Mouse (Mus musculus) lung, embryonic 14.5 days (tissue): Measurements from ENCODE around the gene Dhx9. TPM values are rescaled to one million over a fixed set of nuclear protein-coding genes. Genes with fewer than 3 reads are reported as not detected.
"Not testable (repeated sequence)": the region's sequence is repeated elsewhere in the genome, so short reads cannot be mapped to it uniquely, and the experiment has no call there.

Experiments used
- ATAC-seq: fragments of 200-750 bp; cut with Nextera tagmentation; 2 replicates; pipeline ENCODE4 v1.8.0; 2017; ENCODE audit warnings: mild to moderate bottlenecking, moderate TSS enrichment, moderate library complexity; ENCODE audit not compliant: insufficient read depth
- DNase-seq: peaks from one replicate; pipeline ENCODE4 v3.0.0-alpha.2; 2015
- H3K27ac ChIP-seq: fragments of 300-500 bp; sonication (generic); 2 replicates; pipeline ENCODE4 v1.5.1; 2014; ENCODE audit warnings: low read depth, mild to moderate bottlenecking, moderate library complexity
- H3K27me3 ChIP-seq: fragments of 300-500 bp; sonication (generic); 2 replicates; pipeline ENCODE4 v1.6.1; 2014; ENCODE audit warnings: low read length, control low read depth; ENCODE audit not compliant: insufficient read depth
- H3K36me3 ChIP-seq: fragments of 300-500 bp; sonication (generic); 2 replicates; pipeline ENCODE4 v1.6.1; 2014; ENCODE audit warnings: control low read depth; ENCODE audit not compliant: insufficient read depth
- H3K4me1 ChIP-seq: fragments of 300-500 bp; sonication (generic); 2 replicates; pipeline ENCODE4 v1.6.1; 2014; ENCODE audit warnings: antibody characterized with exemption, control low read depth; ENCODE audit not compliant: insufficient read depth
- H3K4me2 ChIP-seq: fragments of 300-500 bp; sonication (generic); 2 replicates; pipeline ENCODE4 v1.6.1; 2014; ENCODE audit warnings: mild to moderate bottlenecking
- H3K4me3 ChIP-seq: fragments of 300-500 bp; sonication (generic); 2 replicates; pipeline ENCODE4 v1.5.1; 2014; ENCODE audit warnings: low read depth, low read length
- H3K9ac ChIP-seq: fragments of 300-500 bp; sonication (generic); 2 replicates; pipeline ENCODE4 v1.6.1; 2014
- H3K9me3 ChIP-seq: fragments of 300-500 bp; sonication (generic); 2 replicates; pipeline ENCODE4 v1.6.1; 2016; ENCODE audit warnings: low read depth, low read length, control low read depth
- CTCF ChIP-seq: IDR thresholded peaks from 2 replicates; pipeline ENCODE4 v1.5.1; 2016; ENCODE audit warnings: antibody characterized with exemption, low read depth
- WGBS: fragments of 180-500 bp; shearing (Covaris S2); extraction: QIAGEN DNeasy Blood & Tissue Kit; methylation state at CpG from one replicate; pipeline ENCODE4 v1.1.7; 2014; 5-methylcytosine and 5-hydroxymethylcytosine counted together
- polyA plus RNA-seq: library from polyadenylated mRNA; unstranded; fragments of >200 nt; fragmentation: Nextera tagmentation; extraction: Ambion mirVana; gene quantifications from 2 replicates; pipeline ENCODE4 v1.2.1, GENCODE M21; 2014

Dhx9 gene
- 30.7 and 30.8 TPM in 2 replicates for polyA plus RNA-seq

DNA sequence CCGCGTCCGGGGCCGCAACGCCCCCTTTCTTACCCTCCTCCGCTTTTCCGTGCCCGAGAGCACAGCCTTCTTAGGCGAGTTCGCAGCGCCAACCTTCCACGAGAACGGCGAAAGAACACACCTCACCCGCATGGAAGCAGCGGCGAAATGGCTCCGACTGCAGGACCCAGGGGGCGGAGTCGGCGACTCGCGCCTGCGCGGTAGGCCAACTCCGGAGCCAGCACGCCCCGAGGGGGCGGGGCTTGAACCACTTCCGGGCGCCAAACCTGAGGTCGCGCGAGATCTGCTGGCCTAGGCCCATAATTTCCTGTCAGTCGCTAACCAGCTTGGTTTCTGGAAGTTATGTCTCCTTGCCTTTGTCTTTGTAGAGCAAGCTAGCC, at the start of gene Dhx9:
TSS of gene Dhx9 (minus strand) at position 161 of the 380 bp plus-strand sequence.
- peak; percentile 87 for ATAC-seq
- under 1% methylated on average over 35 of the region's 35 CpGs for WGBS

DNA sequence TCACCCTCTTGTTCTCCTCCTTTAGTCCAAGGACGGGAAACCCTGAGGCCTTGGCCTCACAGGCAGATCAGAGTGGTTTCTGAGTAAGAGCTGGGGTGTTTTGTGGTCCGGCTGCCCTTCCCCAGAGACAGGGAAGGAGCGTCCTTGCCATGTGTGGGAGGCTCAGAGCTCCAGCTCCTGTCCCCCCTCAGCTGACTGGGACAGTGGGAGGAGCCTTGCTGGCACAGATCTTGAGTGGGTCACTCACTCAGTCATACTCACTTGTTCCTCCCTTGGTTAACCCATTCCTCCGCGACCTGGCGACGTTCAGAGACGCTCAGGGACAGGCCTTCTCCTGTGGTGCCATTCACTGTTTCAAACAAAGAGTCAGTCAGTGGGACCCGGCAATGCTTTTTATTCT, 48.2 kb upstream of the Dhx9 start:
- no peak for TF ChIP-seq CTCF
- H3K27ac ChIP-seq, result no peak overlapping the region
- no peaks in the 10 kb centered on the region for H3K27me3 ChIP-seq
- H3K9me3 ChIP-seq, result no peaks in the 10 kb centered on the region
- H3K9ac ChIP-seq, result no peak overlapping the region
- ATAC-seq (no peak), DNase-seq (no peak)
- H3K4me2 ChIP-seq, result no peak overlapping the region
- no peaks in the 10 kb centered on the region for H3K4me1 ChIP-seq
- no peak overlapping the region for H3K4me3 ChIP-seq
- H3K36me3 ChIP-seq, result no peaks in the 10 kb centered on the region
- 67% methylated on average over 9 of the region's 9 CpGs for WGBS

More for the DNA sequence above, at the start of gene Dhx9:
- Histone ChIP-seq H3K4me1 (no peaks in the 10 kb centered on the region), H3K4me3 (peak within 1 kb of the TSS; percentile 100), H3K27ac (peak within 1 kb of the TSS; percentile 93), H3K36me3 (peaks cover 7% of the 10 kb centered on the region), H3K27me3 (no peaks in the 10 kb centered on the region), H3K9ac (peak within 1 kb of the TSS; percentile 99), H3K9me3 (no peaks in the 10 kb centered on the region), H3K4me2 (peak within 1 kb of the TSS; percentile 91)
- peak; percentile 99 for DNase-seq
- TF ChIP-seq CTCF, result no peak

DNA sequence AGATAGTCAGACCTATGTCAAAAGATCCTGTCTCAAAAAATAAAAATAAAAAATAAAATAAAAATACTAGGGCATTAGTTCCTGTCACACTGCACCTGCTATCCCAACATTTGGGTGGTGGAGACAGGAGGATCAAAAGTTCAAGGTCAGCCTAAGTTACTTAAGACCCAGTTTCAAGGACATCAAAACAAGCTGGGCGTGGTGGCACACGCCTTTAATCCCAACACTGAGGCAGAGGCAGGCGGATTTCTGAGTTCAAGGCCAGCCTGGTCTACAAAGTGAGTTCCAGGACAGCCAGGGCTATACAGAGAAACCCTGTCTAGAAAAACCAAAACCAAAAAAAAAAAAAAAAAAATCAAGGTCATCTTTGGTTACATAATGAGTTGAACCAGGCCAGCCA, 45.4 kb upstream of the Dhx9 start:
- not testable (repeated sequence) for H3K4me1 ChIP-seq, DNase-seq, H3K4me3 ChIP-seq, ATAC-seq, H3K27ac ChIP-seq, H3K9me3 ChIP-seq, H3K36me3 ChIP-seq, H3K27me3 ChIP-seq, H3K9ac ChIP-seq, H3K4me2 ChIP-seq
- 91% methylated on average over 3 of the region's 3 CpGs for WGBS

DNA sequence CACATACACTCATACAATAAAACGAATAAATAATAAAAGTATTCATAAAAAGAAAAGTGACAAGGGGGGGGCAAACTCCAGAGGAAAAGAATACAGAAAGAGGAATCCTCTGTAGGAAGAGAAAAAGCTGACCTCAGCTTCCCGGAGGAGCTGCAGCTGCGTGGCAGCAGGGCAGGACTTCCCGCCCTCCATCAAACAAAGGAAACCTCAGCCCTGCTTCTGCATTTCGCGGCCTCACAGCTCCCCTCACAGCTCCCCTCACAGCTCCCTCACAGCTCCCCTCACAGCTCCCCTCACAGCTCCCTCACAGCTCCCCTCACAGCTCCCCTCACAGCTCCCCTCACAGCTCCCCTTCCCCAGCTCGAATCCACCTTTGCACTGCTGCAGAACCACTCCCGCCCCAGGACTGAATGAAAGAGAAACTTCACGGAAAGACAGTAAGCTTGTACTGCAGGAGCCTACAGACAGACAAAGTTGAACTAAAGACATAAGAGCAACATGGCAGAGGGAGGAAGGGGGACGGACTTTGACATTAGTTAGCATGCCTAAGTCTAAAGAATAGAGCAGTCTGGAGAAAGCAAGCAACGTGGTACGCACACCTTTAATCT, 44.9 kb upstream of the Dhx9 start:
- 18% methylated on average over 12 of the region's 12 CpGs for WGBS
- H3K36me3 ChIP-seq, result no peaks in the 10 kb centered on the region
- H3K4me3 ChIP-seq, result no peak overlapping the region; the same call in 1 of the 2 replicates
- H3K27ac ChIP-seq, result no peak overlapping the region; the same call in 1 of the 2 replicates
- H3K9me3 ChIP-seq, result no peaks in the 10 kb centered on the region
- DNase-seq (peak; percentile 71), ATAC-seq (peak; percentile 72; the same call in 1 of the 2 replicates)
- no peak for TF ChIP-seq CTCF
- H3K27me3 ChIP-seq, result no peaks in the 10 kb centered on the region
- no peaks in the 10 kb centered on the region for H3K4me1 ChIP-seq
- H3K9ac ChIP-seq, result peak overlapping the region; percentile 3
- H3K4me2 ChIP-seq, result peak overlapping the region; percentile 40

DNA sequence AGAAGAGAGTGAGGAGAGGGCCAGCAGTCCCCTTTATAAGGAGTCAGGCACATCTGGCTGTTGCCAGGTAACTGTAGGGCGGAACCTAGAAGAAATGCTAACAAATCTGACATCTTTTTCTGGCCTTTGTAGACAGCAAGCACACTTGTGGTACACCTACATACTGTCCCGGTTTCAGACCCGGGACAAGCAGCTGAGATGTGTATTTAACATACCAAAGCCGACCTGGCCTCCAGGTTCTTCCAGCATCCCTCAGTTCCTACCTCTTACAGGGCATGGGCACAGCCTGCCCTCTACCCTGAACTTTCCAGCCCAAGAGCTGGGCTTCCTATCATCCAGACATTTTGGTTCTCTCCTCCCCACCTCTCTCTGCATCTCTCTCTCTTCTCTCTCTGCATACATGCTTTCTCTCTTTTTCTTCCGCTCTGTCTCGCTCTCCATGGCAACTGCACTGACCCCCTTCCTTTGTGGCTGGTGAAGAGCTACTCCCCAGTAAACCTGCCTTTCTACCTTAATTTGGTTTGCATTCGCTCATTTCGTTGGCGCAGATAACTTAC, 44.3 kb upstream of the Dhx9 start:
- ATAC-seq (no peak), DNase-seq (peak; percentile 5)
- WGBS, result 24% methylated on average over 9 of the region's 9 CpGs
- H3K4me3 ChIP-seq, result no peak overlapping the region; the same call in 1 of the 2 replicates
- no peaks in the 10 kb centered on the region for H3K9me3 ChIP-seq
- no peak for TF ChIP-seq CTCF
- peak overlapping the region; percentile 3; the same call in 1 of the 2 replicates for H3K9ac ChIP-seq
- H3K4me2 ChIP-seq, result peak overlapping the region; percentile 40
- no peaks in the 10 kb centered on the region for H3K36me3 ChIP-seq
- H3K4me1 ChIP-seq, result no peaks in the 10 kb centered on the region
- H3K27me3 ChIP-seq, result no peaks in the 10 kb centered on the region
- no peak overlapping the region for H3K27ac ChIP-seq

DNA sequence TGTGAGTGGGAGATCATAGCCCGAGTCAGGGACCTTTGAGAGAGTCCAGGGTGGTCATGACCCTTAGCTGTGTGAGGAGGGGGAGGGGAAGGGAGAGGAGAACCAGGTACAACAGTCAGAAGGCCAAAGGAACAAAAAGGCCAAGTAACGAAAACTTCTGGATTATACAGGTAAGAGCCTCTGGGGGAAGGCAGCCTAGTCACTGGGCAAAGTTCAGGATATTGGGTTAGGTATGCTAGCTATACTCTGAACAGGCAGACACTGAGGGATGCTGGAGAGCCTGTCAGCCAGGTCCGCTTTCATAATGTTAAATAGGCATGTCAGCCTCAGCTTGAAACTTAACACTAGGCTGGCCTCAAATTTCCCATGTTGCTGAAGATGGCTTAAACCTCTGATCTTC, 34.7 kb upstream of the Dhx9 start:
- no peaks in the 10 kb centered on the region for H3K27me3 ChIP-seq
- ATAC-seq, result no peak
- TF ChIP-seq CTCF, result no peak
- H3K9me3 ChIP-seq, result no peaks in the 10 kb centered on the region
- no peak overlapping the region for H3K4me2 ChIP-seq
- no peaks in the 10 kb centered on the region for H3K36me3 ChIP-seq
- H3K4me3 ChIP-seq, result no peak overlapping the region
- no peak overlapping the region for H3K27ac ChIP-seq
- no peaks in the 10 kb centered on the region for H3K4me1 ChIP-seq
- no peak overlapping the region for H3K9ac ChIP-seq
- no peak for DNase-seq
- WGBS, result 41% methylated on average over 3 of the region's 3 CpGs

DNA sequence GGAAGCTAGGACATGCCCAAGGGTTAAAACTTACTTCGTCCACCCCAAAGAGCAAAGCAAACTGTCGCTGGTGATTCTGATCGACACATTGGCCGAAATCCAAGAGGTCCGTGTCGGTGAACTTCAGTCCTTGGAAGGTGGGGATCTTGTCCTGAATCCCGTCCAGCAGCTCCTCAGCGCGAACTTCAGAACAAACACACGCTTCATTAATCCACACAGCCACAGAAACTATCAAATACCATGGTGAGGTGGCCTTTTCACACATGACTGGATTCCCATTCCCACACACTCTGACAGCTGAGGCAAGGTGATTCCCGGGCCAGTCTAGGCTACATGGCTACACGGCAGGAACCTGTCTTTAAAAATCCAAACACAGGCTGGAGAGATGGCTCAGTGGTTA, 27.9 kb upstream of the Dhx9 start:
- ATAC-seq, result no peak
- Histone ChIP-seq H3K4me3 (no peak overlapping the region), H3K27ac (no peak overlapping the region), H3K4me2 (no peak overlapping the region), H3K4me1 (no peaks in the 10 kb centered on the region), H3K27me3 (no peaks in the 10 kb centered on the region), H3K36me3 (no peaks in the 10 kb centered on the region), H3K9ac (no peak overlapping the region), H3K9me3 (no peaks in the 10 kb centered on the region)
- DNase-seq, result no peak
- 60% methylated on average over 12 of the region's 12 CpGs for WGBS
- no peak for TF ChIP-seq CTCF
